Mouse (Mus musculus) ovary, postnatal 14 days (tissue): ENCODE measurements around the gene Zbtb38.
A peak's percentile ranks its signal among the peaks of the same experiment; 100 is the strongest.
"Not testable (repeated sequence)": the region's sequence is repeated elsewhere in the genome, so short reads cannot be mapped to it uniquely, and the experiment has no call there.

Experiments used
- DNase-seq: peaks from one replicate; pipeline ENCODE4 v3.0.0; 2022; ENCODE audit warnings: low spot score

Gene Zbtb38

DNA sequence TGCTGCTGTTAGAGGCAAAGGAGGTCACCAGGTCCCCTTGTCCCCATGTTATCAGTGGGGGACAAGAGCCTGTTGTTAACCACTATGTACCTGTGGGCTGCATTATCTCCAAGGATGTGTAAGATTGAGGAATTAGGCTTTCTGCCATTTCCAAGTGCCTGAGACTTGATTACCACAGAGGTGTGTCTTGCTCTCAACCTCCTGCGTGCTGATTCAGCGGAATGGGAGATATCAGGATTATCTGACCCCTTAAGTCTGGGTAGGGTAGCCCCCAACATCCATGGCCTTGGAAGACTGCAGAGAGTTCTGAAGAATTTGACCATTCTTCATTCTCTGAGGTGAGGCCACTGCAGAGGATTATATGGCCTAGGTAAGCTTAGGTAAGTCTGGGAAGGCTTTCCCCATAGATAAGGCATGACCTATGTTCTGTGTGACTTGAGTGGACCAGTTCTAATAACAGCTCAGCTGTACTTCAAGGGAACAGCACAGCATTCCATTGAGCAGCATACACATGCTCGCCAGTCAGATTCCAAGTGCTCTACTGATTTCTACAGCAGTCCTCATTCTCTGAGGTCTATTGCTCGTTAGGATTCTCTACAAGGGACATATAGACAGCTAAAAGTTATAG is 68.4 kb downstream of the Zbtb38 start:
- no peak for DNase-seq

DNA sequence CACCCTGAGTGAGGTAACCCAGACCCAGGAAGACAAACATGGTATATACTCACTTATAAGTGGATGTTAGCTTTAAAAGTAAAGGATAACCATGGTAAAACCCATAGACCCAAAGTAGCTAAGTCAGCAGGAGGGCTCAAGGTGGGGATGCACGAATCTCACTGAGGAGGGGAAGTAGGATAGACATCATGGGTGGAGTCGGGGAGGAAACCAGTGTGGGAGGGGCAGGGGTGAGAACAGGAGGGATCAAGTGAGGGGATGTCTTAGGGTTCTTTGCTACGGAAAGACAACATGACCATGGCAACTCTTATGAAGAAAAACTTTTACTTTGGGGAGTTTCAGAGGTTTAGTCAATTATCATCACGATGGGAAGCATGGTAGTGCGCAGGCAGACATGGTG is 74.0 kb downstream of the Zbtb38 start:
- no peak for DNase-seq

DNA sequence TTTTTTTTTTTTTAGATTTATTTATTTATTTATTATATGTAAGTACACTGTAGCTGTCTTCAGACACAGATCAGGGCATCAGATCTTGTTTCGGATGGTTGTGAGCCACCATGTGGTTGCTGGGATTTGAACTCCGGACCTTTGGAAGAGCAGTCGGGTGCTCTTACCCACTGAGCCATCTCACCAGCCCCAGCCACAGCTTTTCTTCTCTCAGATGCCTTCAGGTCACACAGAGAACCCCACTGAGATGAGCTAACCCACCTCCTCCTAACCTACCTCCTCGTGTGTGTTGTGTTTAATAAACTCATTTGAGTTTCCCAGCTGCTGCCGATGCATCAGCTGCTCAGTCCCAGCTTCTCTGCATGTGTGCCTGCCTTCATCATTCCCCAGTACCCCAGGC is 74.9 kb downstream of the Zbtb38 start:
- DNase-seq = not testable (repeated sequence)

DNA sequence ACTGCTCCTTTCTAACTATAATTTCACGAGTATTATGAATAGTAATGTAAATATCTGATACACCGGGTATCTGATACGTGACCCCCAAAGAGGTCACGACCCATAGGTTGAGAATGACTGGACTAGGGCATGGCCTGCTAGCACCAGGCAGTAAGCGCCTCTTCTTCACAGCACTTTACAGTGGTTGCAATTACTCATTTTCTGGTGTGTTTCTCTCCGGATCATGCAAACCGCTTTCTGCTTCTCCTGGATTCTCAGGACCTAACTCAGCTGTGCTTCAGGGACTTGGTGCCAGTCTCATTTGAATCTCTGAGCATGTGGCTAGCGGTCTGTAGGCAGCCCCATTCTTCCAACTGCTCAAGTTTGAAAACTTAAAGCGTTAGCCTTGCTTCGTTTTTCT is 76.0 kb downstream of the Zbtb38 start:
- no peak for DNase-seq

- no peak for DNase-seq
These were observed 76.6 kb downstream of the Zbtb38 start for GRCm38 (mm10) chr9:96675763-96676640.

GRCm38 (mm10) chr9:96675071-96675762 is 77.4 kb downstream of the Zbtb38 start:
- no peak for DNase-seq

DNA sequence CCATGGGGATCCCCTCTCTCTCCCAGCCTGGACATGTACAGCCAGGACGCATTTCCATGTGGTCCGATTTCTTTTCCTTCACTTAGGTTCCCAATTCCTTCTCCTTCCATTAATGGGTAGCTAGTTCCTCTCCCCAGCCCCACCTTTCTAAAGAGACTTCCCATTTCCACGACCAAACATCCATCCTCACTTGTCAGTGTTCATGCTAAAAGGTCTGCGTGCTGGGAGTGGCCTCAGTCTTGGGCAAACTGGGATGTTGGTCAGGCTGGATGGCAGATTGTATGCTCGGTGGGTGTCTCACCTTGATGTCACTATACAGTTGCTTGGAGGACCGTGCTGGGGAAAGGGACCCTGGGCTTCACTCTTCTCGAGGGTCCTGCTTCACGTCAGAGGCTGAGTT is 78.3 kb downstream of the Zbtb38 start:
- no peak for DNase-seq

- no peak for DNase-seq
These were observed 80.2 kb downstream of the Zbtb38 start for GRCm38 (mm10) chr9:96672466-96672865.

DNA sequence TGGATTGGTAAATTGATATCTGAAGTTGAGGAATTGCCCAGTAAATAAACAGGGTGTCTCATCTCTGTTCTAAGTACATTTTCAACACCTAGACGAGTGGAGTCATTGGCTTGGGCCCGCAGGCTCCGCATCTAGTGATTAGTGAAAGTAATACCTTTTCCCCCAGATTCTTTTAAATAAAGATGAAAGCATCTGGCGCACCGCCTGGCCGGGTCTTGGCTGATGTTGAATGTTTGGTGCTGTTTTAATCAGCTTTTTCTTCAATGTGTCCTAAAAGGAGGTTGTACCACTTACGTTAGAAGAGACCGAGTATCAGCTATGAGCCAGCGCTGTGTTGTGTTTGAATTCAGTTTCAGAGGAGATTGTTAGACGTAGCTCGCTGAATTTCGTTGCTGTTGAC is 81.4 kb downstream of the Zbtb38 start:
- DNase-seq = no peak

DNA sequence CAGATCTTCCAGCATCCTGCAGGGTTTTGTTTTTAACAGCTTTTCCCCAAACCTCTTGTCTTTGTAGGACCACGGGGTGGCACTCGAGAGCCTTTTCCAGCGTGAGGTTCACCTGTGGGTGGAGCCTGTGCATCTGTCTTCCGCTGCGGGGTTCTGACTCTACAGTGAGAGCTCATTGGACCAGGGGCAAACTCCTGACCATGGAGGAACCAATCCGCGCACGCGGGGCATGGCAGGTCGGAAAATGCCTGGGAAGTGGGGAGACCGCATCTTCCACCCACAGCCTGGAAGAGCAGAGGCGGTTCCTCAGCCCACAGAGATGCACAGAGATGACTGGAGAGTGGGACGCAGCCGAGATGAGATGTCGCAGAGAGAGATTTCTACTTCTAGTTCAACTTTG is 82.8 kb downstream of the Zbtb38 start:
- peak; percentile 89 for DNase-seq

DNA sequence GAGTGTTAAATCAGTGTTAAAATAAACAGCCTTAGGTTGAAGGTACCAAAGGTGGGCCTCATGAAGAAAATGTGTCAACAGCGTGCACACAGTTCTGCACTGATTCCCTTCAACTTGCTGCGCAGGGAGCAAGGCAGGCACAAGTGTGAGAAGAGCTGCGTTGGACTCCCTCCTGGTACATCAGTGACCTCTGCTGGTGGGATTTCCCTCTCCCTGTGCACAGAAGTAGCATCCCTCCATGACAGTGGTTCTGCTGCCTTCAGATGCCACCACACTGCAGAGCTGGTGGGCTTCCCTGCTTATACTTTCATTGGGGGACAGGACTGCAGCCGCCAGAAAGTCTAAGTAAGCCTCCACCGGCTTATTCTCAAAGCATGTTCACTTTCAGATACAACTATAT is 84.0 kb downstream of the Zbtb38 start:
- peak; percentile 61 for DNase-seq

- DNase-seq = no peak
These were observed 92.0 kb downstream of the Zbtb38 start for GRCm38 (mm10) chr9:96660510-96661244.

- no peak for DNase-seq
These were observed 92.8 kb downstream of the Zbtb38 start for GRCm38 (mm10) chr9:96659801-96660200.

- DNase-seq = no peak
These were observed 99.1 kb downstream of the Zbtb38 start for GRCm38 (mm10) chr9:96653538-96653937.

DNA sequence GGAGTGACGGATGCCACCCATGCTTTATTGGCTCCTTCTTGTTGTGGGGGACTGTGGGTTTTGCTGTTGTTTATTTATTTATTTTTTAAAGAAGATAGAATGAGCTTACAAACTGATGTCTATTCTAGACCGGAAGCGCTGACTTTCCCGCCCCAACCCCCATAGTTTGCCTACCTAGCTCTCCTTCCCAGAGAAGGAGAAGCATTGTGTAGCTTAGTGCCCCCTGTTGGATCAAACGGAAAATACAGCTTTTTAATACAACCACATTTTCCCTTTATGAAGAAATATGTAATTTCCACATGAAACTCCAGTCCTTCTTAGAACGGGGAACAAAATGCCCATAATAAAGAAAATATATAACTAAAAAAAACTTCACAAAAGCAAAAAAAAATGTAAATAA is 99.9 kb downstream of the Zbtb38 start:
- DNase-seq = no peak

- DNase-seq = no peak
These were observed 101.8 kb downstream of the Zbtb38 start for GRCm38 (mm10) chr9:96650807-96651206.

- DNase-seq = no peak
These were observed 102.7 kb downstream of the Zbtb38 start for GRCm38 (mm10) chr9:96649924-96650323.

DNA sequence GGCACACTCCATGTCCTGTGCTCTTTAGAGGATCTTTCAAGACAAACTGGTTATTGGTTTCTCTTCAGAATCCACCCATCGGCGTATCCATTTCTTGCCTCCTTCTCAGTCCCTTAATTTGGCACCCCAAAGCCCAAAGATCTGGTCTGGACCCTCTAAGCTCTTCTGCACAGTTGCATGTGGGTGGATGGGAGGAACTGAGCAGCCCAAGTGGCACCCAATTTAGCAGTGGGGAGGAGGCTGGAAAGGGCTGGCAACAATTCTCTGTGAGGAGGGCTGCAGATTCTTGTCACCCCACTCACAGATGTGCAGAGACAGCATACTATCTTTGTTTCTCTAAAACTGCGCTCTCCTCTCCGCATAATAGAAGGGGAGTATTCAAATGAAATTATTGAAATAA is 103.3 kb downstream of the Zbtb38 start:
- DNase-seq = no peak

GRCm38 (mm10) chr9:96646668-96647295 is 105.8 kb downstream of the Zbtb38 start:
- no peak for DNase-seq

DNA sequence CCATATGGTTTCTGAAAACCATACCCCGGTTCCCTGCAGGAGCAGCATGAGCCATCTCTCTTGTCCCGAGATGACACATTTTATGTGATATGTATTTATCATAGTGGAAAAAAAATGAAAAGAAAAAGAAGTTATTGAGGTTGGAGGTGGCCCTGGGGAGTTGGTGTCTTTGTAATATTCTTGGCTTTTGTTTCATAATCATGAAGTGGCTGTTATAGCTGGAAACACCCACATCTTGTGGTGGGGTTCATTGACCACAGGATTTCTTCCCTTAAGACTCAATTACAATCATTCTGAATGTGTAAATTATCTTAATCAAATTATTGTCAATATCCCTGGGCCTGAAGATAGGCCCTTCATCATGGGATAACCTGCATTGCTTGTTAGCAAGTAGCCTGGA is 107.8 kb downstream of the Zbtb38 start:
- DNase-seq = no peak

GRCm38 (mm10) chr9:96644002-96644401 is 108.6 kb downstream of the Zbtb38 start:
- DNase-seq = not testable (repeated sequence)

DNA sequence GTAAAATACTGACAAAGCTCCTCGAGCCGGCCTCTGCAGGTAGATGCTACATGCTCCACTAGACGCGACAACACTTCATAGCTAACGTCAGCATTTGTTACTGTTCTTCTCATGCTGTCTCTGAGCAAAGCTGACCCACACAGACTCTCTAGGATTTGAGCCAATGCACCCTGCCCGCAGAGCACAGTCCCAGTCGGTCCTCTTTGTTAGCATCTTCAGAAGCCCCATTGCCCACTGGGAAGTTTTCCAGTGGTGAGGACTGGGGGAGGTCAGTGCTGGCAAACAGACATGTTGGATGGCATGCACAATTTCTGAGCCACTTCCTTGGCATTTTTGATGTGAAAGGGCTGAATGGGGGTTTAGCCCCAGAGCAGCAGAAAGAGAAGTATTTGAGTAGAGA is 113.2 kb downstream of the Zbtb38 start:
- no peak for DNase-seq
